In genomic region chr10:42633361-42634121, GRCm38 (mm10) we compare ENCODE assay signal across 7 mouse cellular contexts. TPM values are rescaled to one million over a fixed set of nuclear protein-coding genes. Genes with fewer than 3 reads are reported as not detected.
DNase-seq lines count a peak whose midpoint lies in the region; ATAC-seq and TF ChIP-seq lines count a peak whose summit lies in the region.

No protein-coding gene starts in this region.

- H3K4me1 ChIP-seq in forebrain, embryonic 16.5 days (replicated peaks; ENCODE audit: control insufficient read depth, insufficient read depth, low read length): peaks cover 59% of the 10 kb centered on the region
- peaks cover 20% of the 10 kb centered on the region for H3K4me1 ChIP-seq in kidney, postnatal 0 days (replicated peaks; ENCODE audit: insufficient read depth, low read length)
- 0 out of 2 replicates have a peak, but pooled peaks cover 3% of the 10 kb centered on the region for H3K4me1 ChIP-seq in midbrain, postnatal 0 days (ENCODE audit: insufficient read depth, low read length)

- H3K27me3 ChIP-seq in forebrain, embryonic 16.5 days (replicated peaks; ENCODE audit: control insufficient read depth, insufficient read depth, low read length): 0 out of 2 replicates have a peak, but pooled peaks cover 2% of the 10 kb centered on the region
- peaks cover 79% of the 10 kb centered on the region for H3K27me3 ChIP-seq in kidney, postnatal 0 days (ENCODE audit: insufficient read depth, low read length)
- peaks cover 57% of the 10 kb centered on the region for H3K27me3 ChIP-seq in midbrain, postnatal 0 days (ENCODE audit: insufficient read depth, low read length)

- peak overlapping the region; percentile 48 for H3K9ac ChIP-seq in forebrain, embryonic 16.5 days (replicated peaks; ENCODE audit: low read depth, low read length)
- 0 out of 2 replicates have a peak overlapping the region, but pooled peaks have one; percentile 3 for H3K9ac ChIP-seq in kidney, postnatal 0 days (ENCODE audit: low read depth, low read length)
- H3K9ac ChIP-seq in midbrain, postnatal 0 days (replicated peaks; ENCODE audit: low read length, poor library complexity, severe bottlenecking): no peak overlapping the region

- TF ChIP-seq CTCF in kidney, postnatal 0 days (IDR thresholded peaks at IDR 0.05; ENCODE audit: low read depth): no peak
- no peak for TF ChIP-seq CTCF in midbrain, postnatal 0 days (IDR thresholded peaks at IDR 0.05)

- no peaks in the 10 kb centered on the region for H3K36me3 ChIP-seq in forebrain, embryonic 16.5 days (ENCODE audit: control insufficient read depth, insufficient read depth)
- H3K36me3 ChIP-seq in kidney, postnatal 0 days (ENCODE audit: insufficient read depth, low read length): no peaks in the 10 kb centered on the region
- H3K36me3 ChIP-seq in midbrain, postnatal 0 days (ENCODE audit: insufficient read depth, low read length): no peaks in the 10 kb centered on the region

- peak; percentile 73 for DNase-seq in A20 (ENCODE audit: low read depth, low spot score)
- peak; percentile 22 to 38 for DNase-seq in CD8-positive naive resting alpha-beta T cell, adult 2 months (ENCODE audit: low read depth in 2 of 2, low spot score in 2 of 2)
- DNase-seq in kidney, postnatal 0 days (ENCODE audit: low spot score): no peak
- no peak for DNase-seq in midbrain, postnatal 0 days (ENCODE audit: low spot score)
- DNase-seq in urinary bladder, adult 2 months (ENCODE audit: low spot score): no peak
- no peak for DNase-seq in adrenal gland, postnatal 25 days

- H3K4me3 ChIP-seq in forebrain, embryonic 16.5 days (replicated peaks; ENCODE audit: low read length): peak overlapping the region; percentile 39
- H3K4me3 ChIP-seq in kidney, postnatal 0 days (replicated peaks; ENCODE audit: low read depth, low read length): peak overlapping the region; percentile 34
- peak overlapping the region; percentile 15 for H3K4me3 ChIP-seq in midbrain, postnatal 0 days (ENCODE audit: low read depth, low read length)

- ATAC-seq in forebrain, embryonic 16.5 days: no peak
- no peak for ATAC-seq in kidney, postnatal 0 days (replicated peaks; ENCODE audit: low FRiP score, low read depth)
- ATAC-seq in midbrain, postnatal 0 days (ENCODE audit: low FRiP score): no peak

- H3K27ac ChIP-seq in forebrain, embryonic 16.5 days (ENCODE audit: low read length): peak overlapping the region; percentile 41; the same call in 1 of the 2 replicates
- H3K27ac ChIP-seq in kidney, postnatal 0 days: no peak overlapping the region
- H3K27ac ChIP-seq in midbrain, postnatal 0 days (ENCODE audit: low read depth, low read length): no peak overlapping the region

- WGBS in forebrain, embryonic 16.5 days: 18% methylated on average over 23 of the region's 23 CpGs
- 5% methylated on average over 23 of the region's 23 CpGs for WGBS in kidney, postnatal 0 days
- 18% methylated on average over 23 of the region's 23 CpGs for WGBS in midbrain, postnatal 0 days

- H3K4me2 ChIP-seq in forebrain, embryonic 16.5 days (ENCODE audit: low read length): peak overlapping the region; percentile 73
- peak overlapping the region; percentile 62 for H3K4me2 ChIP-seq in kidney, postnatal 0 days (ENCODE audit: low read length)
- peak overlapping the region; percentile 35 for H3K4me2 ChIP-seq in midbrain, postnatal 0 days (ENCODE audit: low read depth, low read length, poor library complexity, severe bottlenecking)

- H3K9me3 ChIP-seq in forebrain, embryonic 16.5 days (ENCODE audit: control insufficient read depth, low read length): no peaks in the 10 kb centered on the region
- H3K9me3 ChIP-seq in kidney, postnatal 0 days (replicated peaks; ENCODE audit: low read length): no peaks in the 10 kb centered on the region
- H3K9me3 ChIP-seq in midbrain, postnatal 0 days (ENCODE audit: low read length): no peaks in the 10 kb centered on the region

RNA-seq across cellular contexts. Expression of gene Ostm1, which starts 49.9 kb away (rescaled TPM):
- 44.9 and 49.3 TPM in 2 replicates for polyA plus RNA-seq in forebrain, embryonic 16.5 days (2015; fragmentation: Nextera tagmentation; extraction: Ambion mirVana)
- 26.6 and 27.9 TPM in 2 replicates for polyA plus RNA-seq in kidney, postnatal 0 days (2015; fragmentation: Nextera tagmentation; extraction: Ambion mirVana)
- total RNA-seq in midbrain, postnatal 0 days (2014; rRNA removed): 41.8 and 46.6 TPM in 2 replicates
- polyA plus RNA-seq in midbrain, postnatal 0 days (2015; fragmentation: Nextera tagmentation; extraction: Ambion mirVana): 39.5 and 40.0 TPM in 2 replicates
- polyA plus RNA-seq in urinary bladder, adult 2 months (2012; rRNA removed): 30.1 and 33.5 TPM in 2 replicates
- total RNA-seq in adrenal gland, postnatal 25 days (2021): 27.4 TPM in 2 replicates

RNA-seq across cellular contexts. Expression of gene Nr2e1, which starts 50.1 kb away (rescaled TPM):
- polyA plus RNA-seq in forebrain, embryonic 16.5 days (2015; fragmentation: Nextera tagmentation; extraction: Ambion mirVana): 31.2 and 33.8 TPM in 2 replicates
- polyA plus RNA-seq in kidney, postnatal 0 days (2015; fragmentation: Nextera tagmentation; extraction: Ambion mirVana): not detected in 2 replicates
- 1.3 and 3.2 TPM in 2 replicates for total RNA-seq in midbrain, postnatal 0 days (2014; rRNA removed)
- polyA plus RNA-seq in midbrain, postnatal 0 days (2015; fragmentation: Nextera tagmentation; extraction: Ambion mirVana): 3.2 and 3.6 TPM in 2 replicates
- not detected in 2 replicates for polyA plus RNA-seq in urinary bladder, adult 2 months (2012; rRNA removed)
- not detected in 2 replicates for total RNA-seq in adrenal gland, postnatal 25 days (2021)

Comparison
In these comparisons a context has a peak if more than half of its experiments do, and no peak if none do; other contexts are left out.
1. DNase-seq: peak in A20 (single experiment) and CD8-positive naive resting alpha-beta T cell, adult 2 months (2 of 2); none in kidney, postnatal 0 days (single experiment), midbrain, postnatal 0 days (single experiment), urinary bladder, adult 2 months (single experiment) and adrenal gland, postnatal 25 days (single experiment).
2. Peak in every context shown above with its lines, with median percentiles within 50 percentile points of each other: H3K4me2 ChIP-seq and H3K4me3 ChIP-seq.